Mouse (Mus musculus): ENCODE data around the gene Gm4969.

DNA sequence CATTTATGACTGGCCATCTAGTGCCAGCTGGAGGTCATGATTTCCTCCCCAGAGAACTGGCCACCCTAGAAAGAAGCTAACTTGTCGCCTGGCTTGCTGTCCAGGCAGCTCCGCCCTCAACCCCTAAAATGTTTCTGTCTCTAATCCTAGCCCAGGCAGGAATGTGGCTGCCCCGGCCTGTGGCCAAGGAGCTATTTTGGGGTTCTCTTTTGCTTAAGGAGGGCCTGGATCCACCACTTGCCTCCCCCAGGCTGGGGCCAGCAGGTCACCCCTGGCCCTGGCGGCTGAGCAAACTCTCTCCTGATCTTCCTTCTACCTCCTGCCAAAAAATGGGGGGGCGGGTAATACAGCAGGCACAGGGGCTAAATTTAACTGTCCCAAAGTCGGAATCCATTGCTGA, 35.1 kb downstream of the Gm4969 start:
- TF ChIP-seq CTCF (IDR thresholded peaks at IDR 0.05; ENCODE audit: control insufficient read depth, insufficient read depth, insufficient read length) (no peak), MAX (IDR thresholded peaks at IDR 0.05) (no peak), MYOG (IDR thresholded peaks at IDR 0.05; ENCODE audit: control insufficient read depth, extremely low read depth, insufficient read length) (no peak), CEBPB (IDR thresholded peaks at IDR 0.05; ENCODE audit: low read depth) (no peak), USF1 (IDR thresholded peaks at IDR 0.05; ENCODE audit: low read depth) (no peak)

Data from C2C12 (cell line).